Mouse (Mus musculus) neural tube, embryonic 15.5 days (tissue): ENCODE measurements around the gene Prkaca. TPM values are rescaled to one million over a fixed set of nuclear protein-coding genes. Genes with fewer than 3 reads are reported as not detected.

ENCODE experiments used
- ATAC-seq: fragments of 200-750 bp; cut with Nextera tagmentation; 2 replicates; pipeline ENCODE4 v1.8.0; 2017; ENCODE audit warnings: mild to moderate bottlenecking, moderate TSS enrichment, moderate library complexity; ENCODE audit not compliant: low FRiP score
- H3K27ac ChIP-seq: fragments of 300-500 bp; sonication (generic); replicated peaks from 2 replicates; pipeline ENCODE4 v1.5.1; 2015; ENCODE audit warnings: mild to moderate bottlenecking, inconsistent platforms
- H3K27me3 ChIP-seq: fragments of 300-500 bp; sonication (generic); replicated peaks from 2 replicates; pipeline ENCODE4 v1.6.1; 2015; ENCODE audit warnings: inconsistent platforms
- H3K36me3 ChIP-seq: fragments of 300-500 bp; sonication (generic); 2 replicates; pipeline ENCODE4 v1.6.1; 2015; ENCODE audit warnings: inconsistent platforms
- H3K4me1 ChIP-seq: fragments of 300-500 bp; sonication (generic); 2 replicates; pipeline ENCODE4 v1.6.1; 2015; ENCODE audit warnings: inconsistent platforms
- H3K4me2 ChIP-seq: fragments of 300-500 bp; sonication (generic); 2 replicates; pipeline ENCODE4 v1.6.1; 2015; ENCODE audit warnings: inconsistent platforms, mild to moderate bottlenecking, moderate library complexity
- H3K4me3 ChIP-seq: fragments of 300-500 bp; sonication (generic); replicated peaks from 2 replicates; pipeline ENCODE4 v1.5.1; 2015; ENCODE audit warnings: mild to moderate bottlenecking, inconsistent platforms
- H3K9ac ChIP-seq: fragments of 300-500 bp; sonication (generic); replicated peaks from 2 replicates; pipeline ENCODE4 v1.6.1; 2015; ENCODE audit warnings: mild to moderate bottlenecking, inconsistent platforms
- H3K9me3 ChIP-seq: fragments of 300-500 bp; sonication (generic); replicated peaks from 2 replicates; pipeline ENCODE4 v1.6.1; 2016; ENCODE audit warnings: inconsistent platforms
- WGBS: fragments of 180-500 bp; shearing (Covaris S2); methylation state at CpG from one replicate; pipeline ENCODE4 v1.1.7; 2015; ENCODE audit warnings: mixed read lengths; 5-methylcytosine and 5-hydroxymethylcytosine counted together
- polyA plus RNA-seq: library from polyadenylated mRNA; unstranded; fragments of >200 nt; fragmentation: Nextera tagmentation; extraction: Ambion mirVana; gene quantifications from 2 replicates; pipeline ENCODE4 v1.2.1, GENCODE M21; 2015

Gene Prkaca
- 234 and 256 TPM in 2 replicates for polyA plus RNA-seq

DNA sequence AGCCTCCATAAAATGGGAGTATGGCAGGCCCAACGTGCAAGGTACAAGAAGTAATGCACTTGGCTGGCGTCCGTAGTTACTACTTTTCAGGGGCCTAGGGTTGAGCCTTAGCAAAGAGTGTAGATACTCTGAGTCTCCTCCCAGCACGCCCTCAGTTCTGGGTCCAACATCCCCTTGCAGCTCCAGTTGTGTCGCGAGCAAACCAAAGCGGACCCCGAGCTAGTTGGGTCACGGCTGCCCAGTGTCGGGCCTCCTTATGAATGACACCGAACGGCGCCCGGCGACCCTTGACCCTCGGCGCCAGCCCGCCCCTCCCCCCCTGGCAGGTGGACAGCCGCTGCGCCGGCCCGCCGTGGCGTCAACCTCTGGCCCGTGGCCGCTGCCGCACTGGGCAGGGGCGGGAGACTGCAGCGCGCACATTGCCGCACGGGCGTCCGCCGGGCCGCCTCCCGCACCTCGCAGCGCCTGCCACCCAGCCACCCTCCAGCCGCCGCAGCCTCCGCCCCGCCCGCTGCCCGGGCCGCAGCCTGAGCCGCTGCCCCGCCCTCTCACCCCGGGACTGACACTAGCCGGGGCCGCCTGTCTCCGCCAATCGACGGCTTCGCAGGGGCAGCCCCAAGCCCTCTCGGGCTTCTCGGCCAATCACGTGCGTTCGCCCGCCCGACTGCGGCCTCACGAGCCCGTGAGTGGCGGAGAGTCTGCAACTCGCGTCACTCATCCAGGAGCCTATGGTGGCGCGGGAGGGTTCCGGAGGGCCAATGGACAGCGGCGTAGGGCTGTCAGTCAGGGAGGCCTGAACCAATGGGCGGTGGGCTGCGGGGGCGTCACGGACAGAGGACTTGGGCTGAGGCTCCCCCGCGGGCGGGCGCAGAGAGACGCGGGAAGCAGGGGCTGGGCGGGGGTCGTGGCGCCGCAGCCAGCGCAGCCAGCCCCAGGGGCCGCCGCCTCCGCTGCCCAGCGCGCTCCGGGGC lies at the start of gene Prkaca:
Gene Prkaca, plus strand, starts transcription at position 844 of the 971 bp plus-strand sequence.
- no peaks in the 10 kb centered on the region for H3K27me3 ChIP-seq
- H3K4me1 ChIP-seq, result peaks cover 36% of the 10 kb centered on the region
- H3K9ac ChIP-seq, result peak within 1 kb of the TSS; percentile 98
- ATAC-seq, result peak; percentile 99
- no peaks in the 10 kb centered on the region for H3K36me3 ChIP-seq
- WGBS, result under 1% methylated on average over 69 of the region's 94 CpGs
- H3K4me3 ChIP-seq, result peak within 1 kb of the TSS; percentile 93
- no peaks in the 10 kb centered on the region for H3K9me3 ChIP-seq
- peak within 1 kb of the TSS; percentile 93 for H3K4me2 ChIP-seq
- peak within 1 kb of the TSS; percentile 89 for H3K27ac ChIP-seq

GRCm38 (mm10) chr8:83924585-83924984 lies 48.2 kb upstream of the Prkaca start:
- H3K9me3 ChIP-seq, result no peaks in the 10 kb centered on the region
- 83% methylated on average over 5 of the region's 5 CpGs for WGBS
- H3K9ac ChIP-seq, result no peak overlapping the region
- H3K27me3 ChIP-seq, result no peaks in the 10 kb centered on the region
- no peak overlapping the region for H3K4me3 ChIP-seq
- H3K4me1 ChIP-seq, result no peaks in the 10 kb centered on the region
- H3K4me2 ChIP-seq, result no peak overlapping the region
- no peak for ATAC-seq
- H3K27ac ChIP-seq, result no peak overlapping the region
- peaks cover 81% of the 10 kb centered on the region for H3K36me3 ChIP-seq

GRCm38 (mm10) chr8:83926266-83926665 lies 46.5 kb upstream of the Prkaca start:
- Histone ChIP-seq H3K27me3 (no peaks in the 10 kb centered on the region), H3K4me2 (no peak overlapping the region), H3K4me3 (no peak overlapping the region), H3K9ac (no peak overlapping the region), H3K9me3 (no peaks in the 10 kb centered on the region), H3K36me3 (peaks cover 82% of the 10 kb centered on the region), H3K27ac (no peak overlapping the region), H3K4me1 (no peaks in the 10 kb centered on the region)
- WGBS, result 69% methylated on average over 7 of the region's 7 CpGs
- no peak for ATAC-seq

DNA sequence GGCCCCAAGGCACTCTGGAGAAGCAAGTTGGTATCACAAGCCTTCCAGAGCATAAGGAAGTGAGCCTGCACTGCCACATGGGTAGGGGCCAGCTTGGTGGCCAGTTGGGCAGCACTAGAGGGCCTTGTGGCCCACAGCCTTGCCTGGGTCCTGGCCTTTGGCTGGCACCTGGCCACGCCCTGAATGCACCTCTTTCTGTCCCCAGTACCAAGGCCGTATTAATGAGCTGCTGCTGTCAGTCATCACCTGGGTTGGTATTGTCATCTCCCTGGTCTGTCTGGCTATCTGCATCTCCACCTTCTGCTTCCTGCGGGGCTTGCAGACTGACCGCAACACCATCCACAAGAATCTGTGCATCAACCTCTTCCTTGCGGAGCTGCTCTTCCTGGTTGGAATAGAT lies 38.6 kb upstream of the Prkaca start:
- no peaks in the 10 kb centered on the region for H3K9me3 ChIP-seq

GRCm38 (mm10) chr8:83934994-83935393 lies 37.8 kb upstream of the Prkaca start:
- ATAC-seq, result no peak
- Histone ChIP-seq H3K9me3 (no peaks in the 10 kb centered on the region), H3K27ac (no peak overlapping the region), H3K4me2 (no peak overlapping the region), H3K27me3 (no peaks in the 10 kb centered on the region), H3K4me1 (no peaks in the 10 kb centered on the region), H3K9ac (no peak overlapping the region), H3K36me3 (peaks cover 100% of the 10 kb centered on the region), H3K4me3 (no peak overlapping the region)
- 92% methylated on average over 2 of the region's 2 CpGs for WGBS

More for the DNA sequence above, 38.6 kb upstream of the Prkaca start:
- no peak overlapping the region for H3K27ac ChIP-seq
- no peaks in the 10 kb centered on the region for H3K27me3 ChIP-seq
- 93% methylated on average over 5 of the region's 5 CpGs for WGBS
- peaks cover 100% of the 10 kb centered on the region for H3K36me3 ChIP-seq
- H3K9ac ChIP-seq, result no peak overlapping the region
- no peak overlapping the region for H3K4me2 ChIP-seq
- H3K4me1 ChIP-seq, result no peaks in the 10 kb centered on the region
- no peak for ATAC-seq
- H3K4me3 ChIP-seq, result no peak overlapping the region

DNA sequence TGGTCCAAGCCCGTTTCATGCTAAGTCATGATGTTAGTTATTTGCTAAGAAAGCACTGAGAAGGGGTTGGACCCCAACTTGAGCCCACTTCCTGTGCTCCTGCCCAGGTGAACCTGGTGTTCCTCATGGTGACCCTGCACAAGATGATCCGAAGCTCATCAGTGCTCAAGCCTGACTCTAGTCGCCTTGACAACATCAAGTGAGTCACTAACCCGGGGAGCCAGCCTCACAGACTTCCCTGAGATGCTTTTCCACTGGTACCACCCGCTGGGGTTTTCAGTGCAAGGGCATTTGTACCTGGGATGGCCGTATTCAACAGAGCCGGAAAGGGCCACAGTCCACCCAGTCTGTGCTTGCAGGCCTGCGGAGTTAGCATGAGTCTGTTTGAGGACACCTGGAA lies 37.4 kb upstream of the Prkaca start:
- H3K9me3 ChIP-seq, result no peaks in the 10 kb centered on the region
- H3K36me3 ChIP-seq, result peaks cover 100% of the 10 kb centered on the region
- H3K4me3 ChIP-seq, result no peak overlapping the region
- no peaks in the 10 kb centered on the region for H3K27me3 ChIP-seq
- H3K9ac ChIP-seq, result no peak overlapping the region
- H3K4me2 ChIP-seq, result no peak overlapping the region
- ATAC-seq, result no peak
- H3K4me1 ChIP-seq, result no peaks in the 10 kb centered on the region
- no peak overlapping the region for H3K27ac ChIP-seq
- WGBS, result 92% methylated on average over 8 of the region's 8 CpGs

GRCm38 (mm10) chr8:83937645-83938044 lies 35.1 kb upstream of the Prkaca start:
- H3K9ac ChIP-seq, result no peak overlapping the region
- no peaks in the 10 kb centered on the region for H3K4me1 ChIP-seq
- whole genome bisulfite sequencing, result 92% methylated on average over 7 of the region's 7 CpGs
- no peak overlapping the region for H3K27ac ChIP-seq
- no peaks in the 10 kb centered on the region for H3K9me3 ChIP-seq
- H3K27me3 ChIP-seq, result no peaks in the 10 kb centered on the region
- H3K36me3 ChIP-seq, result peaks cover 78% of the 10 kb centered on the region
- H3K4me3 ChIP-seq, result no peak overlapping the region
- ATAC-seq, result no peak
- H3K4me2 ChIP-seq, result no peak overlapping the region

DNA sequence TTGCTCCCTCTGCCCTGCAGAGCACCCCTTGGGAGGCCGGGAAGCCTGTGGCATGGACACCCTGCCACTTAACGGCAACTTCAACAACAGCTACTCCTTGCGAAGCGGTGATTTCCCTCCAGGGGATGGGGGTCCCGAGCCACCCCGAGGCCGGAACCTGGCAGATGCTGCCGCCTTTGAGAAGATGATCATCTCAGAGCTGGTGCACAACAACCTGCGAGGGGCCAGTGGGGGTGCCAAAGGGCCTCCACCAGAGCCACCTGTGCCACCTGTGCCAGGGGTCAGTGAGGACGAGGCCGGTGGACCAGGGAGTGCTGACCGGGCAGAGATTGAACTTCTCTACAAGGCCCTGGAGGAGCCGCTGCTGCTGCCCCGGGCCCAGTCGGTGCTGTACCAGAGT lies 34.5 kb upstream of the Prkaca start:
- 95% methylated on average over 15 of the region's 15 CpGs for WGBS
- Histone ChIP-seq H3K9ac (no peak overlapping the region), H3K36me3 (peaks cover 71% of the 10 kb centered on the region), H3K4me1 (no peaks in the 10 kb centered on the region), H3K9me3 (no peaks in the 10 kb centered on the region), H3K4me3 (no peak overlapping the region), H3K4me2 (no peak overlapping the region), H3K27ac (no peak overlapping the region), H3K27me3 (no peaks in the 10 kb centered on the region)
- no peak for ATAC-seq

- Histone ChIP-seq H3K27me3 (no peaks in the 10 kb centered on the region), H3K9me3 (no peaks in the 10 kb centered on the region), H3K4me2 (no peak overlapping the region), H3K4me3 (no peak overlapping the region), H3K36me3 (peaks cover 43% of the 10 kb centered on the region), H3K9ac (no peak overlapping the region), H3K27ac (no peak overlapping the region), H3K4me1 (no peaks in the 10 kb centered on the region)
- 0 out of 2 replicates have a peak, but pooled peaks have one; percentile 15 for ATAC-seq
- WGBS, result 80% methylated on average over 6 of the region's 6 CpGs
Measured at GRCm38 (mm10) chr8:83941066-83941677, 31.6 kb upstream of the Prkaca start.

DNA sequence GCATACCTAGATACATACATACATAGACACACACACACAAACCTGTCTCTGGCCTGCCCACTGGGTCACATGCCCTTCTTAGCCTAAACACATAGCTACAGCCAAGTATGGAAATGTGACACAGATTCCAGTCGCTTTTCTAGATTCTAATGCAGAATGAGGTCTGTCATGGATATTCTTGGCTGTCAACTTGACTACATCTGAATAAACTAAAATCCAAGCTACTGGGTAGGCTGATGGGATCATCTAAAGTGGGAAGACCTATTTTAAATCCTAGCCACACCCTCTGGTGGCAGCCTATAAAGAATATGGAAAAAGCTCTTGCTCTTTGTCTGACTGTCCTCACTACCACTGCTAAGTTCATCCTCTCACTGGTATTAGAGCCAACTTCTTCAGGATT lies 30.3 kb upstream of the Prkaca start:
- Histone ChIP-seq H3K9me3 (no peaks in the 10 kb centered on the region), H3K4me2 (no peak overlapping the region), H3K27ac (no peak overlapping the region), H3K4me3 (no peak overlapping the region), H3K4me1 (no peaks in the 10 kb centered on the region), H3K36me3 (peaks cover 30% of the 10 kb centered on the region), H3K27me3 (no peaks in the 10 kb centered on the region), H3K9ac (no peak overlapping the region)
- WGBS, result 91% methylated on average over 1 of the region's 1 CpGs
- ATAC-seq, result no peak

DNA sequence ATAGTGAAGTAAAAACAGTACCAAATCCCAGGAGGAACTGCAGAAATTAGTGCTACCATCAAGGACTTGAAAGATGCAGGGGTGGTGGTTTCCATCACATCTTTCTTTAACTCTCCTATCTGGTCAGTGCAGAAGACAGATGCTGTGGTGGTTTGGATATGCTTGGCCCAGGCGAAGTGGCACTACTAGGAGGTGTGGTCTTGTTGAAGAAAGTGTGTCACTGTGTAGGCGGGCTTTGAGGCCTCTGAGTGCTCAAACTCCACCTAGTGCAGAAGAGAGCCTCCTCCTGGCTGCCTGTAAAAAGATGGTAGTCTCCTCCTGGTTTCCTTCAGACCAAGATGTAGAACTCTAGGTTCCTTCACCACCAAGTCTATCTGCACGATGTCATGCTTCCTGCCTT lies 27.3 kb upstream of the Prkaca start:
- no peak overlapping the region for H3K9ac ChIP-seq
- H3K27ac ChIP-seq, result no peak overlapping the region
- ATAC-seq, result no peak
- no peak overlapping the region for H3K4me3 ChIP-seq
- H3K9me3 ChIP-seq, result no peaks in the 10 kb centered on the region
- no peak overlapping the region for H3K4me2 ChIP-seq
- 79% methylated on average over 3 of the region's 3 CpGs for WGBS
- H3K4me1 ChIP-seq, result no peaks in the 10 kb centered on the region
- no peaks in the 10 kb centered on the region for H3K36me3 ChIP-seq
- no peaks in the 10 kb centered on the region for H3K27me3 ChIP-seq

GRCm38 (mm10) chr8:83954749-83955105 lies 18.1 kb upstream of the Prkaca start:
- 2% methylated on average over 14 of the region's 14 CpGs for WGBS
- ATAC-seq, result no peak; the same call in 1 of the 2 replicates
- H3K9ac ChIP-seq, result peak overlapping the region; percentile 58
- H3K4me2 ChIP-seq, result peak overlapping the region; percentile 99
- peaks cover 15% of the 10 kb centered on the region for H3K4me1 ChIP-seq
- H3K4me3 ChIP-seq, result peak overlapping the region; percentile 57
- H3K9me3 ChIP-seq, result no peaks in the 10 kb centered on the region
- H3K27ac ChIP-seq, result peak overlapping the region; percentile 76
- H3K27me3 ChIP-seq, result no peaks in the 10 kb centered on the region
- no peaks in the 10 kb centered on the region for H3K36me3 ChIP-seq
